Mouse (Mus musculus) ES-Bruce4 (cell line): ENCODE measurements around the gene Aff3.

Experiments used
- CTCF ChIP-seq: IDR thresholded peaks from one replicate; pipeline ENCODE4 v1.8.1; 2011; ENCODE audit warnings: low read depth, low read length
- EP300 ChIP-seq: IDR thresholded peaks from 2 replicates; pipeline ENCODE4 v1.6.1; 2011; ENCODE audit warnings: low read depth, low read length; ENCODE audit not compliant: insufficient read depth
- POLR2A ChIP-seq: IDR thresholded peaks from one replicate; pipeline ENCODE4 v1.8.1; 2011; ENCODE audit warnings: low read length; ENCODE audit not compliant: insufficient read depth

DNA sequence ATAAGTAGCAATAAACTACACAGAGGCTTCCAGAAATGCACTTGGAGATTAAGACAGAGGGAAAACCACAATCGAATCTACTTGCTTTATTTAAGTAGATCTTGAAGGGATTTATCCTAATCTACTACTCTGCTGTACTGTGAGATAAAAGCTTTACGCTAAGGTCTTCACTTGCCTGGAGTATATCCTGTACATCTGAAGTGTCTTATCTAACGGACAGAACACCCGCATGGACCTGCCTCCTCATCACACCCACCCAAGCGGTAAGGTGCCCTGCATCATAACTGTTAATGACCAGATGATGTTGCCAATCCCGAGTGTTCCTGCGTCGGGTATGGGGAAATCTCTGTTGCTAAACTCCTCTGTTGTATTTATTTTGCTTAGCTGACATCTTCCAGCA lies 209.8 kb downstream of the Aff3 start:
- no peak for TF ChIP-seq EP300
- no peak for TF ChIP-seq CTCF
- no peak for TF ChIP-seq POLR2A
